Mouse (Mus musculus): Measurements from ENCODE around the gene Foxa1. TPM values are rescaled to one million over a fixed set of nuclear protein-coding genes. Genes with fewer than 3 reads are reported as not detected.
A peak's percentile ranks its signal among the peaks of the same experiment; 100 is the strongest.

Gene Foxa1
- polyA plus RNA-seq, 1 experiment = 28.5 TPM

DNA sequence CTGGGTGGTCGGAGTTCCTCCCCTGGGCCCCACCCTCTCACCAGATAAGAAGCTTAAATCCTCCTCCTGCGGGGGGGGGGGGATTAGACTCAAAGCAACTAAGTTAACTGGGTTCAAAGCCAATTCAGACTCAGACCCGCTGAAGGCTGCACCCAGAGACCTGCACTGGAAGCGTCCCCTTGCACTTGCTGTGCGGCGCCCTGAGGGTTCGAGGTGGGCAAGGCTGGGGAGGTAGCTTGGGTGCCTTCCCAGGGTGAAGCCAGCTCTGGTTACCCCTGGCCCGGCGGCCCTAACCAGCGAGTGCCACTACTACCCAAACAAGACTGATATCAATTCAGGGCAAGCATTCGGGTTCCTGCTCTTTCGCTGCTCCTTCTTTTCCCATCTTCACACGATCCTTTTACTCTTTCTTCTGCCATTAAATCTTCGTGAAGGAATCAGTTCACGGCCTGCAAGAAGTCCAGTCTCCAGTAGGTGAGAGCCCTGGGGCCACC, 3.0 kb upstream of the Foxa1 start:
- TF ChIP-seq CTCF (IDR thresholded peaks at IDR 0.05; ENCODE audit: insufficient read depth, low read length) (no peak), POLR2A (IDR thresholded peaks at IDR 0.05; ENCODE audit: borderline replicate concordance, extremely low read depth, low read depth, low read length) (no peak)

DNA sequence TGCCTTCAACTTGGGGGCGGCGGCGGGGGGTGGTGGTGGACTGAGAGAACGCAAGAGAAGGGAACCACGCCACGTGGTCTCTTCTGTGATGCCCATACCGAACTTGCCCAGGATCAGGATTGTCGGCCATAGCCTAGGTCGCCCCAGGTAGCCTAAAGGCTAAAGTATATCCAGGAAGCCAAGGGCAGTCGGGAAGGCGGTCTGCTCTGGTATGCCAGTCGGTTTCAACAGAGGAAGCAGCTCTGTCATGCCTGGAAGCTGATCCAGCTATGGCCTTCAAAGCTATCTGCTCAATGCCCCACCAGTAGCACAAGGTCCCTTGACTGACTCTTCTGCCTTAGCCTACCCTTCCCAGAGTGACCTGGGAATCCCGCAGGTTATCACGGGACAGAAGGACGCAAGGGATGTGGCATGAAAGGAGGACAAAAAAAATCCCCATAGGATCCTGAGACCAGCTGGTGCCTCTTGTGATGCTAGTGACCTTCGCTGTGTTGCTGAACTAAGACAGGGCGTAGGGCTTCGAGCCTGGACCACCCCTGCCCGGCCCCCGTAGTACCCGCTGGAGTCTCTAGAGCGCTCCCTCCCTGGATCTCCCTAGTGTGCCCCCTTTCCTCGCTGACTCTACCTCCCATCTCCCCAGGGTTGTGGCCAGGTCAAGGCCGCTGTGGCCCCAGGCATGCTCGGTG, 2.4 kb upstream of the Foxa1 start:
- DNase-seq = peak; percentile 20
- no peak overlapping the region for H3K4me3 ChIP-seq (replicated peaks; ENCODE audit: extremely low read depth, low read depth, low read length)
- 9% methylated on average over 25 of the region's 25 CpGs for WGBS
- TF ChIP-seq POLR2A (IDR thresholded peaks at IDR 0.05; ENCODE audit: borderline replicate concordance, extremely low read depth, low read depth, low read length) (no peak), CTCF (IDR thresholded peaks at IDR 0.05; ENCODE audit: insufficient read depth, low read length) (no peak)
- peaks cover 7% of the 10 kb centered on the region for H3K4me1 ChIP-seq (ENCODE audit: control insufficient read depth, insufficient read depth, low read length)

More for the DNA sequence above, 3.0 kb upstream of the Foxa1 start:
- Histone ChIP-seq H3K4me3 (replicated peaks; ENCODE audit: extremely low read depth, low read depth, low read length) (no peak overlapping the region), H3K4me1 (ENCODE audit: control insufficient read depth, insufficient read depth, low read length) (peaks cover 6% of the 10 kb centered on the region)
- DNase-seq = peak; percentile 20
- 14% methylated on average over 15 of the region's 15 CpGs for WGBS

DNA sequence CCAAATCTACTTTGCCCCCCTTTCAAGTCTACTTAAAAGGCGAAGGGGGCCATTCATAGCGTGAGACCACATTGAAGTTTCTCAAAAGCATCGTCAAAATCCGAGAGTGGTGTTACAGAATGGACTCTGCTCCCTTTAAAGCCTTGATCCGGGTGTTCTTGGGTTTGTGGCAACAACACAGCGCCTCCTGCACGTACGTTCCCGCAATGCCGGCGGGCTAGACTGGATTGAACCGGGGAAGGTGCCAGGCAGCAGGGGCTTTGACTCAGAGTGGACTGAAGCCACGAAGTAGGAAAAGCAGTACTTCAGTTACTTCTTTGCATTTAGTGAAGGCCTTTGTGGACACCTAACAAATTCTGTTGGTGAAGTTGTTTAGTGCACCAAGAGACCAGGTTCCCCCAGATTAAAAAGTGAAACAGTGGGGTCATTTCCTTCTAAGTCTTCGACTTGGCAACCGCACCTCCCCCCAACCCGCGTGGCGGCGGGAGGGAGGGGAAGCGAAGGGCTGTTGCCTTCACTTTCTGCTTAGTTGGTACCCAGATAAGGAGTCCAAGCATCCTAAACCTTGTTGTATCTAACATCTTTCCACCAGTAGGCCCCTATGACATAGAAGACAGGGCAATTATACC, 1.8 kb upstream of the Foxa1 start:
- peak overlapping the region; percentile 44 for H3K4me3 ChIP-seq (replicated peaks; ENCODE audit: extremely low read depth, low read depth, low read length)
- peaks cover 7% of the 10 kb centered on the region for H3K4me1 ChIP-seq (ENCODE audit: control insufficient read depth, insufficient read depth, low read length)
- WGBS = 2% methylated on average over 20 of the region's 20 CpGs
- peak; percentile 48 for DNase-seq
- TF ChIP-seq CTCF (IDR thresholded peaks at IDR 0.05; ENCODE audit: insufficient read depth, low read length) = peak; percentile 42; the same call in 1 of the 2 replicates
- TF ChIP-seq POLR2A (IDR thresholded peaks at IDR 0.05; ENCODE audit: borderline replicate concordance, extremely low read depth, low read depth, low read length) = no peak

DNA sequence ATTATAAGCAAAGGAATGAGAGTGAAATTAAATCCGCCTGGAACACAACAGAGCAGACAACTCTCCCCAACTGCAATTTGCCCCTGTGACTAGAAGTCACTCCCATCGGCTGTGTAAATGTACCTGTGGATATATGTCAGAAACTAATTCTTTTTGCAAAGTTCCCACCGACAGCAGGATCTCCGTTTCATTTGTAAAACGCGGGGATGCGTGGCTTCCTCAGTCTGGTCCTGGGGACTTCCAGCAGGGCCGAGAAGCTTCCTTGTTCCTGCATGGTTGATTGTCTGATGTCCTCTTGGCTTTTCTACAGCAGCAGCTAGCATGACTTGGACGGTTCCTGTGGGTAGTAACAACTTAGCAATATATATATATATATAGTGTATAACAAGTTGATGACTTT, 1.2 kb upstream of the Foxa1 start:
- TF ChIP-seq CTCF (IDR thresholded peaks at IDR 0.05; ENCODE audit: insufficient read depth, low read length) (no peak), POLR2A (IDR thresholded peaks at IDR 0.05; ENCODE audit: borderline replicate concordance, extremely low read depth, low read depth, low read length) (no peak)
- no peak overlapping the region for H3K4me3 ChIP-seq (replicated peaks; ENCODE audit: extremely low read depth, low read depth, low read length)
- no peak for DNase-seq

DNA sequence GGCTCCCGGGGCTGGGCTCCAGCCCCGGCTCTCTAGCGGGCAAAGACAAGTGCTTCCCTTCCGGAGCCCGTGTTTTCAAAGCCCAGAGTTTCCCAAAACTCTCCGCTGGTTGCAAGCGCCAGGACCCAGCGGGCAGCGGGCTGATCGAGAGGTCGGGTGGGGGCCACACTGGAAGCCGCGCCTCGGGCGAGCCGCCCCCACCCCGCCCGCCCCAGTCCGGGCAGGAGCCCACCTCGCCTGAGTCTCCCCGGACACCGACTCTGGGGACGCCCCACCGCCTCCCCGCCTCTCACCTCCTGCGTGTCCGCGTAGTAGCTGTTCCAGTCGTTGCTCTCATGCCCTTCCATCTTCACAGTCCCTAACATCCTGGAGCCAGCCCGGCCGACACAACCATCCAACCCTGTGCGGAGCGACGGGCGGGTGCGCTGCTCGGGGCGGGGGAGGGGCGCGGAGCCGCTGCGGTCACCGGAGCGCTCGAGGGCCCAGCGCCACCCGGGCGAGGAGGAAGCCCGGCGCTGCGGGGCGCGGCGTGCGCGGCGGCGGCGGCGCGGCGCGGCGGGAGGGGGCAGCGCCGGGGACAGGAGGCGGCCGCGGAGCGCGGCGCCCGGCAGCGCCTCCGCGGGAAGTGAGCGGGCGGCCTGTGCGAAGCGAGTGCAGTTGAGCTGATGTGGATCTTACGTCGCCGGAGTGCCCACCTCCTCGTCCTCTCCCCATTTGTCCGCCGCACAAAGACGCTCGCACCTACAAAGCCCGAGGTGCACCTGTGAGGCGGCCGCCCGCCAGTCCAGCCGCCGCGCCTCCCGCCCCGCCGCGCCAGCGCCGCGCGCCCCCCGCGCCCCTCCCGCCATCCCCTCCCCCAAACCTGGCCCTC, 1.1 kb downstream of the Foxa1 start:
- under 1% methylated on average over 104 of the region's 106 CpGs for WGBS
- peak; percentile 56; the same call in 1 of the 2 replicates for TF ChIP-seq POLR2A (IDR thresholded peaks at IDR 0.05; ENCODE audit: borderline replicate concordance, extremely low read depth, low read depth, low read length)
- no peak for TF ChIP-seq CTCF (IDR thresholded peaks at IDR 0.05; ENCODE audit: insufficient read depth, low read length)
- peaks cover 7% of the 10 kb centered on the region for H3K4me1 ChIP-seq (ENCODE audit: control insufficient read depth, insufficient read depth, low read length)
- DNase-seq = peak; percentile 76
- H3K4me3 ChIP-seq (replicated peaks; ENCODE audit: extremely low read depth, low read depth, low read length) = peak overlapping the region; percentile 81

More for the DNA sequence above, 1.2 kb upstream of the Foxa1 start:
- peaks cover 7% of the 10 kb centered on the region for H3K4me1 ChIP-seq (ENCODE audit: control insufficient read depth, insufficient read depth, low read length)
- 5% methylated on average over 9 of the region's 9 CpGs for WGBS

DNA sequence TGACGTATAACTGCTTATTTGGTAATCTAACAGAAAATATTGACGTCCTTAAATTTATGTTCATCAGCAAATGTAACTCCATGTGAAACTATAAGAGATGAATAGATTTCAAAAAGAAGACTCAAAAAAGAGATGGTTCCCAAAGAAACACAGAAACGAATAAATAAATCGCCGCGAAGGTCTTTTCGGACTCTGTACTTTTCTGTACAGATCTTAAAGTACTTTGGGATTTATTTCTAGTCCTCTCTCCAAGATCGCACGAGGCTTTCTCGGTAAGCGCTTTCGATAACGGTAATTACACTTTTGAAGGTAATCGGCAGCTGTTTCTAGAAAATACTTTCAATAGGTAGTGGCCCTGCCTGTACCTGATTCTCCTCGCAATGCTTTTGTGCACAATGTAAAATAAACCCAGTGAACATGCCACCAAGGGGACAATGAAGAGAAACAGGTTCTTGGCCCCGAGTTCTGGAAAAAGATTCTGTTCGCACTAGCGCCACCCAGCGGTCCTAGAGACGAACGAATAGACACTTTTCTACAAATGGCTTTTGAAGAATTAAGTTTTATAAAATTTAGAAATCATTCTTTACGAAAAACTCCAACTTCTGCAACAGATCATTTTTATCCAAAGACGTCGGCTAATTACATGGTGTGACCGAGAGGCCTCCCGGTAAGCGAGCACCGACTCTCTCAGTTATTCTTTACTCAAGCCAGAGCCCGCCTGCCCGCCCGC, 1.9 kb downstream of the Foxa1 start:
- peak overlapping the region; percentile 81 for H3K4me3 ChIP-seq (replicated peaks; ENCODE audit: extremely low read depth, low read depth, low read length)
- peaks cover 7% of the 10 kb centered on the region for H3K4me1 ChIP-seq (ENCODE audit: control insufficient read depth, insufficient read depth, low read length)
- WGBS = 3% methylated on average over 31 of the region's 31 CpGs
- no peak for DNase-seq
- TF ChIP-seq CTCF (IDR thresholded peaks at IDR 0.05; ENCODE audit: insufficient read depth, low read length) (peak; percentile 49), POLR2A (IDR thresholded peaks at IDR 0.05; ENCODE audit: borderline replicate concordance, extremely low read depth, low read depth, low read length) (no peak)

DNA sequence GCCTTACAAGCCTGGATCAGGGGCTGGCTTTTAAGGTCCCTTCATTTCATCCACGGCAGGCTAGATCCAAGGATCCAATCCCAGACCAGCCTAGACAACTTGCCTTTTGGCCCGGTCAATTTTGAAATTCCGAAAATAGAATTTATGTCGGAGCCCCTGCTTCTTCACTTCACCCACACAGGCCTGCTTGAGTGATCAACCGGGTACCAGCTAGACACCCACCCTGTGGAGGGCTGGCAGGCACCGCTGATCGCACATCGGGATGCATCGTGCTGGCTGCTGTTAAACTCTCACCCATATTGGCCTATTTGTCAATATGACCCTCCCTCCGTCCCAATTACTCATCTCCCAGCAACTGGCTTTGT, 3.1 kb downstream of the Foxa1 start:
- 5% methylated on average over 10 of the region's 10 CpGs for WGBS
- DNase-seq = no peak
- Histone ChIP-seq H3K4me3 (replicated peaks; ENCODE audit: extremely low read depth, low read depth, low read length) (peak overlapping the region; percentile 61), H3K4me1 (ENCODE audit: control insufficient read depth, insufficient read depth, low read length) (peaks cover 9% of the 10 kb centered on the region)
- TF ChIP-seq POLR2A (IDR thresholded peaks at IDR 0.05; ENCODE audit: borderline replicate concordance, extremely low read depth, low read depth, low read length) (no peak), CTCF (IDR thresholded peaks at IDR 0.05; ENCODE audit: insufficient read depth, low read length) (no peak)

DNA sequence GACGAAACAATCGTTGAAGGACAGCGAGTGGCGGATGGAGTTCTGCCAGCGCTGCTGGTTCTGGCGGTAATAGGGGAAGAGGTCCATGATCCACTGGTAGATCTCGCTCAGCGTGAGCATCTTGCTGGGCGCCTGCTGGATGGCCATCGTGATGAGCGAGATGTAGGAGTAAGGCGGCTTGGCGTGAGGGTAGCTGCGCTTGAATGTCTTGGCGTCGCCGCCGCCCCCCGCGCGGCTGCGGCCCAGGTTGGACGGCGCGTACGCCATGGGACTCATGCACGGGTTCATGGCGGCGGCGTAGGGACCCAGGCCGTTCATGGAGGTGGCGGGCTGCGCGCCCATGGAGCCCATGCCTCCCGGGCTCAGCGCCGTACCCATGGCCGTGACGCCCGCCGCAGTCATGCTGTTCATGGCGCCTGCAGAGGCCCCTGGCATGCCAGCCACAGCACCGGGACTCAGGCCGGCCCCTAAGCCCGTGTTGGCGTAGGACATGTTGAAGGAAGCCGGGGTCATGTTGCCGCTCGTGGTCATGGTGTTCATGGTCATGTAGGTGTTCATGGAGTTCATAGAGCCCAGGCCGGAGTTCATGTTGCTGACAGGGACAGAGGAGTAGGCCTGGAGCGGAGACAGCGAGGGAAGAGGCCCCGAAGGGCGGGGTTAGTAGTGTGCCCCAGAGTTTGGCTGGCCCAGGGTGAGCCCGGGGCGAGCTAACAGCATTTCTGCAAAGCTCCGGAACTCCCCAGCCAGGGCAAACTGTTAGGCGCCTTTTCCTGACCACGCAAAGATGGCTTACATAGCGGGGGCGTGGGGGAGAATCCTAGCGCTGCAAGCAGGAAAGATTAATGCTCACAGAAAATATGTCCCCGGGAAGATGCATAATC, 3.7 kb downstream of the Foxa1 start:
- Histone ChIP-seq H3K4me1 (ENCODE audit: control insufficient read depth, insufficient read depth, low read length) (peaks cover 7% of the 10 kb centered on the region; the same call in 1 of the 2 replicates), H3K4me3 (replicated peaks; ENCODE audit: extremely low read depth, low read depth, low read length) (peak overlapping the region; percentile 46)
- peak; percentile 70 for DNase-seq
- TF ChIP-seq POLR2A (IDR thresholded peaks at IDR 0.05; ENCODE audit: borderline replicate concordance, extremely low read depth, low read depth, low read length) (no peak), CTCF (IDR thresholded peaks at IDR 0.05; ENCODE audit: insufficient read depth, low read length) (no peak)
- WGBS = 5% methylated on average over 63 of the region's 63 CpGs
